1 mouse cellular context compared by ENCODE assay signal in the genomic region with DNA sequence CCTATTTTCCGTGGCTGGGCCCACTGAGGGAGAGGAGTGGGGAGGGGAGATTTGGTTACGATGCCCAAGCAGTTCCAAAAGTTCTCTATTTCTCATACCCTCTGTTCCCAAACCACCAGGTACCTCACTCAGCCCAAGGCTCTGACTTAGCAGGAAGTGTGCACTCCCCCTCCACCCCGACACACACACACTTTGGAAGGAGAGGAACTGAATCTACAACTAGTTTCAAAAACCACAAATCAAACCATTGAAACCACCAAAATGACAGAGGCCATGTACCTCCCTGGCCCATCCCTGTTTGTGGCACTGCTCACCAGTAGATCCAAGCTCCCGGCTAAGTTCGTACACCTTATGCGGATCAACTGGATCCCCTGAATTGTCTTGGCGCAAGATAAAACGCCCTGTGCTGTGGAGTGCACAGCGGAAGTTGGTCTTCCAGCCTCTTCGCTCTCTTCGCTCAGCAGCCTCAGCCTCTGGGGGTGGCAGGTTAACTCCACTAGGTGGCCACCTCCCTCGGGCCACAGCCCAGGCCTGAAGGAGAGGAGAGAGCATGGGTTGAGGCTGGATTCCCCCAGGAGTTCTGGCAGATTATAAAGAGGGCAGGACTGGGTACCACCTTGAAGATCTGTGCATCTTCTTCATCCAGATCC.
TF ChIP-seq lines count a peak whose summit lies in the region.

No protein-coding gene starts in this region.

TF ChIP-seq in C2C12, 6 proteins besides CTCF, POLR2A, EP300 and RAD21:
- TF ChIP-seq CEBPB (IDR thresholded peaks at IDR 0.05; ENCODE audit: low read depth) (no peak), MYOD1 (IDR thresholded peaks at IDR 0.05; ENCODE audit: control insufficient read depth, insufficient read length, low read depth) (no peak), FOSL1 (IDR thresholded peaks at IDR 0.05; ENCODE audit: insufficient read depth, low read length, poor library complexity, severe bottlenecking) (no peak), USF1 (IDR thresholded peaks at IDR 0.05; ENCODE audit: low read depth) (no peak), MYOG (IDR thresholded peaks at IDR 0.05; ENCODE audit: control insufficient read depth, extremely low read depth, insufficient read length) (no peak), MAX (IDR thresholded peaks at IDR 0.05) (no peak)
